Mouse (Mus musculus): ENCODE data around the gene Ppp1r21.

- TF ChIP-seq POLR2A (IDR thresholded peaks at IDR 0.05; ENCODE audit: low read depth, low read length) (no peak), CTCF (conservative IDR thresholded peaks at IDR 0.05; ENCODE audit: insufficient read depth, insufficient read length, low read depth, low read length) (no peak)
Measured at GRCm38 (mm10) chr17:88505275-88505723, 24.6 kb upstream of the Ppp1r21 start.
